Mouse (Mus musculus): ENCODE data around the gene Picalm.

GRCm38 (mm10) chr7:90124991-90125390, 5.0 kb upstream of the Picalm start:
- TF ChIP-seq POLR2A (IDR thresholded peaks at IDR 0.05; ENCODE audit: borderline replicate concordance, control insufficient read depth, low read depth, low read length) (no peak), CTCF (IDR thresholded peaks at IDR 0.05; ENCODE audit: control insufficient read depth, insufficient read depth, low read length) (no peak)

All from bone marrow, adult 2 months (tissue).